Mouse (Mus musculus) forebrain, embryonic 12.5 days (tissue): ENCODE data around the gene Uggt2. TPM values are rescaled to one million over a fixed set of nuclear protein-coding genes. Genes with fewer than 3 reads are reported as not detected.

Source experiments
- ATAC-seq: fragments of 200-750 bp; cut with Nextera tagmentation; 2 replicates; pipeline ENCODE4 v1.8.0; 2017; ENCODE audit warnings: moderate TSS enrichment; ENCODE audit not compliant: low FRiP score
- H3K27ac ChIP-seq: fragments of 300-500 bp; sonication (generic); 2 replicates; pipeline ENCODE4 v1.5.1; 2016; ENCODE audit warnings: mild to moderate bottlenecking
- H3K27me3 ChIP-seq: fragments of 300-500 bp; sonication (generic); 2 replicates; pipeline ENCODE4 v1.6.1; 2016; ENCODE audit warnings: mild to moderate bottlenecking
- H3K36me3 ChIP-seq: fragments of 300-500 bp; sonication (generic); replicated peaks from 2 replicates; pipeline ENCODE4 v1.6.1; 2016; ENCODE audit warnings: mild to moderate bottlenecking
- H3K4me1 ChIP-seq: fragments of 300-500 bp; sonication (generic); 2 replicates; pipeline ENCODE4 v1.6.1; 2016
- H3K4me2 ChIP-seq: fragments of 300-500 bp; sonication (generic); 2 replicates; pipeline ENCODE4 v1.6.1; 2016; ENCODE audit warnings: mild to moderate bottlenecking, moderate library complexity
- H3K4me3 ChIP-seq: fragments of 300-500 bp; sonication (generic); replicated peaks from 2 replicates; pipeline ENCODE4 v1.5.1; 2016; ENCODE audit warnings: mild to moderate bottlenecking
- H3K9ac ChIP-seq: fragments of 300-500 bp; sonication (generic); 2 replicates; pipeline ENCODE4 v1.6.1; 2016; ENCODE audit warnings: mild to moderate bottlenecking
- H3K9me3 ChIP-seq: fragments of 300-500 bp; sonication (generic); 2 replicates; pipeline ENCODE4 v1.6.1; 2016
- whole genome bisulfite sequencing: fragments of 180-500 bp; shearing (Covaris S2); methylation state at CpG from one replicate; pipeline ENCODE4 v1.1.7; 2016; 5-methylcytosine and 5-hydroxymethylcytosine counted together
- polyA plus RNA-seq: library from polyadenylated mRNA; unstranded; fragments of >200 nt; fragmentation: Nextera tagmentation; extraction: Ambion mirVana; gene quantifications from 2 replicates; pipeline ENCODE4 v1.2.1, GENCODE M21; 2016

The Uggt2 gene
- polyA plus RNA-seq, 1 experiment from 2014 or later, result 25.8 TPM

- H3K36me3 ChIP-seq, result no peaks in the 10 kb centered on the region
- ATAC-seq, result no peak
- no peaks in the 10 kb centered on the region for H3K9me3 ChIP-seq
- H3K27ac ChIP-seq, result no peak overlapping the region
- no peaks in the 10 kb centered on the region for H3K4me1 ChIP-seq
- no peak overlapping the region for H3K9ac ChIP-seq
- H3K27me3 ChIP-seq, result no peaks in the 10 kb centered on the region
- H3K4me3 ChIP-seq, result no peak overlapping the region
- no peak overlapping the region for H3K4me2 ChIP-seq
- 66% methylated on average over 7 of the region's 7 CpGs for WGBS
Observed at GRCm38 (mm10) chr14:119108776-119109301, 9.6 kb upstream of the Uggt2 start.

- Histone ChIP-seq H3K9me3 (no peaks in the 10 kb centered on the region), H3K27me3 (no peaks in the 10 kb centered on the region), H3K27ac (no peak overlapping the region), H3K9ac (no peak overlapping the region), H3K4me2 (no peak overlapping the region), H3K36me3 (no peaks in the 10 kb centered on the region), H3K4me3 (no peak overlapping the region), H3K4me1 (no peaks in the 10 kb centered on the region)
- ATAC-seq, result no peak
- WGBS, result 92% methylated on average over 8 of the region's 8 CpGs
Observed at GRCm38 (mm10) chr14:119107591-119107990, 8.4 kb upstream of the Uggt2 start.

- peak; percentile 87 for ATAC-seq
- H3K27me3 ChIP-seq, result no peaks in the 10 kb centered on the region
- peak overlapping the region; percentile 91 for H3K9ac ChIP-seq
- WGBS, result 1% methylated on average over 13 of the region's 13 CpGs
- H3K4me1 ChIP-seq, result peaks cover 14% of the 10 kb centered on the region
- peak overlapping the region; percentile 71 for H3K4me2 ChIP-seq
- H3K27ac ChIP-seq, result peak overlapping the region; percentile 80
- no peaks in the 10 kb centered on the region for H3K9me3 ChIP-seq
- no peaks in the 10 kb centered on the region for H3K36me3 ChIP-seq
- H3K4me3 ChIP-seq, result peak overlapping the region; percentile 84
Observed at GRCm38 (mm10) chr14:119099570-119099891, 301 bp upstream of the Uggt2 start.

GRCm38 (mm10) chr14:119061811-119062210 lies 37.4 kb downstream of the Uggt2 start:
- H3K36me3 ChIP-seq, result peaks cover 22% of the 10 kb centered on the region
- H3K4me1 ChIP-seq, result no peaks in the 10 kb centered on the region
- WGBS, result 84% methylated on average over 1 of the region's 1 CpGs

GRCm38 (mm10) chr14:119060682-119061081 lies 38.5 kb downstream of the Uggt2 start:
- WGBS, result 94% methylated on average over 2 of the region's 2 CpGs
- H3K9ac ChIP-seq, result no peak overlapping the region
- no peaks in the 10 kb centered on the region for H3K27me3 ChIP-seq
- H3K4me2 ChIP-seq, result no peak overlapping the region
- H3K9me3 ChIP-seq, result no peaks in the 10 kb centered on the region
- ATAC-seq, result no peak
- H3K27ac ChIP-seq, result no peak overlapping the region
- no peak overlapping the region for H3K4me3 ChIP-seq
- no peaks in the 10 kb centered on the region for H3K4me1 ChIP-seq
- H3K36me3 ChIP-seq, result peaks cover 22% of the 10 kb centered on the region

More at GRCm38 (mm10) chr14:119061811-119062210, 37.4 kb downstream of the Uggt2 start:
- Histone ChIP-seq H3K27me3 (no peaks in the 10 kb centered on the region), H3K9ac (no peak overlapping the region), H3K4me2 (no peak overlapping the region), H3K27ac (no peak overlapping the region), H3K9me3 (no peaks in the 10 kb centered on the region), H3K4me3 (no peak overlapping the region)
- ATAC-seq, result no peak

GRCm38 (mm10) chr14:119057014-119057413 lies 42.2 kb downstream of the Uggt2 start:
- no peak overlapping the region for H3K27ac ChIP-seq
- H3K27me3 ChIP-seq, result no peaks in the 10 kb centered on the region
- H3K4me2 ChIP-seq, result no peak overlapping the region
- no peaks in the 10 kb centered on the region for H3K4me1 ChIP-seq
- H3K9me3 ChIP-seq, result no peaks in the 10 kb centered on the region
- 92% methylated on average over 4 of the region's 4 CpGs for WGBS
- H3K9ac ChIP-seq, result no peak overlapping the region
- peaks cover 39% of the 10 kb centered on the region for H3K36me3 ChIP-seq
- H3K4me3 ChIP-seq, result no peak overlapping the region
- no peak for ATAC-seq

GRCm38 (mm10) chr14:119052969-119053368 lies 46.3 kb downstream of the Uggt2 start:
- peaks cover 32% of the 10 kb centered on the region for H3K36me3 ChIP-seq

GRCm38 (mm10) chr14:119052361-119052760 lies 46.9 kb downstream of the Uggt2 start:
- H3K4me1 ChIP-seq, result no peaks in the 10 kb centered on the region
- no peak overlapping the region for H3K4me3 ChIP-seq
- WGBS, result 85% methylated on average over 3 of the region's 3 CpGs
- H3K27me3 ChIP-seq, result no peaks in the 10 kb centered on the region
- no peaks in the 10 kb centered on the region for H3K9me3 ChIP-seq
- H3K4me2 ChIP-seq, result no peak overlapping the region
- no peak overlapping the region for H3K9ac ChIP-seq
- ATAC-seq, result no peak
- H3K27ac ChIP-seq, result no peak overlapping the region
- peaks cover 31% of the 10 kb centered on the region for H3K36me3 ChIP-seq

More at GRCm38 (mm10) chr14:119052969-119053368, 46.3 kb downstream of the Uggt2 start:
- no peak overlapping the region for H3K4me2 ChIP-seq
- ATAC-seq, result no peak
- H3K9ac ChIP-seq, result no peak overlapping the region
- H3K27ac ChIP-seq, result no peak overlapping the region
- no peak overlapping the region for H3K4me3 ChIP-seq
- no peaks in the 10 kb centered on the region for H3K4me1 ChIP-seq
- 17% methylated on average over 1 of the region's 1 CpGs for WGBS
- H3K27me3 ChIP-seq, result no peaks in the 10 kb centered on the region
- H3K9me3 ChIP-seq, result no peaks in the 10 kb centered on the region

GRCm38 (mm10) chr14:119043765-119044164 lies 55.5 kb downstream of the Uggt2 start:
- WGBS, result 92% methylated on average over 7 of the region's 7 CpGs
- Histone ChIP-seq H3K9me3 (no peaks in the 10 kb centered on the region), H3K27ac (no peak overlapping the region), H3K27me3 (no peaks in the 10 kb centered on the region), H3K4me3 (no peak overlapping the region), H3K9ac (no peak overlapping the region), H3K4me2 (no peak overlapping the region), H3K4me1 (no peaks in the 10 kb centered on the region), H3K36me3 (peaks cover 12% of the 10 kb centered on the region; the same call in 1 of the 2 replicates)
- no peak for ATAC-seq

GRCm38 (mm10) chr14:119040253-119040652 lies 59.0 kb downstream of the Uggt2 start:
- H3K4me2 ChIP-seq, result no peak overlapping the region
- peaks cover 3% of the 10 kb centered on the region; the same call in 1 of the 2 replicates for H3K4me1 ChIP-seq
- no peak overlapping the region for H3K27ac ChIP-seq
- no peak for ATAC-seq
- H3K27me3 ChIP-seq, result no peaks in the 10 kb centered on the region
- 52% methylated on average over 1 of the region's 1 CpGs for WGBS
- H3K9me3 ChIP-seq, result no peaks in the 10 kb centered on the region
- H3K36me3 ChIP-seq, result peaks cover 15% of the 10 kb centered on the region
- no peak overlapping the region for H3K9ac ChIP-seq
- H3K4me3 ChIP-seq, result no peak overlapping the region

- WGBS, result 30% methylated on average over 3 of the region's 3 CpGs
- no peak overlapping the region for H3K4me3 ChIP-seq
- H3K4me1 ChIP-seq, result peaks cover 3% of the 10 kb centered on the region; the same call in 1 of the 2 replicates
- no peak for ATAC-seq
- no peak overlapping the region for H3K9ac ChIP-seq
- H3K27me3 ChIP-seq, result no peaks in the 10 kb centered on the region
- H3K27ac ChIP-seq, result no peak overlapping the region
- peaks cover 29% of the 10 kb centered on the region for H3K36me3 ChIP-seq
- H3K9me3 ChIP-seq, result no peaks in the 10 kb centered on the region
- no peak overlapping the region for H3K4me2 ChIP-seq
Observed at GRCm38 (mm10) chr14:119037755-119038154, 61.5 kb downstream of the Uggt2 start.

- no peaks in the 10 kb centered on the region for H3K27me3 ChIP-seq
- H3K4me2 ChIP-seq, result no peak overlapping the region
- WGBS, result 81% methylated on average over 12 of the region's 12 CpGs
- H3K4me1 ChIP-seq, result peaks cover 3% of the 10 kb centered on the region; the same call in 1 of the 2 replicates
- H3K36me3 ChIP-seq, result peaks cover 29% of the 10 kb centered on the region
- no peak overlapping the region for H3K27ac ChIP-seq
- no peak for ATAC-seq
- H3K9ac ChIP-seq, result no peak overlapping the region
- H3K9me3 ChIP-seq, result no peaks in the 10 kb centered on the region
- no peak overlapping the region for H3K4me3 ChIP-seq
Observed at GRCm38 (mm10) chr14:119037076-119037683, 62.0 kb downstream of the Uggt2 start.

- peaks cover 18% of the 10 kb centered on the region for H3K36me3 ChIP-seq
- no peak overlapping the region for H3K4me3 ChIP-seq
- 68% methylated on average over 2 of the region's 2 CpGs for WGBS
- H3K4me2 ChIP-seq, result no peak overlapping the region
- no peak for ATAC-seq
- no peaks in the 10 kb centered on the region for H3K9me3 ChIP-seq
- no peaks in the 10 kb centered on the region for H3K4me1 ChIP-seq
- no peak overlapping the region for H3K9ac ChIP-seq
- no peaks in the 10 kb centered on the region for H3K27me3 ChIP-seq
- H3K27ac ChIP-seq, result no peak overlapping the region
Observed at GRCm38 (mm10) chr14:119027675-119028253, 71.5 kb downstream of the Uggt2 start.
